Mouse (Mus musculus) cerebellum, adult 2 months (tissue): ENCODE measurements around the gene Miga2.

Experiments
- CTCF ChIP-seq: fragments of 200-500 bp; IDR thresholded peaks from 2 replicates; pipeline ENCODE4 v1.5.1; 2011; ENCODE audit warnings: low read depth, mild to moderate bottlenecking, control low read depth, low read length, moderate library complexity, borderline replicate concordance; ENCODE audit not compliant: insufficient read depth
- POLR2A ChIP-seq: fragments of 200-500 bp; IDR thresholded peaks from 2 replicates; pipeline ENCODE4 v1.6.1; 2011; ENCODE audit warnings: low read length, control low read depth, borderline replicate concordance; ENCODE audit not compliant: insufficient read depth

DNA sequence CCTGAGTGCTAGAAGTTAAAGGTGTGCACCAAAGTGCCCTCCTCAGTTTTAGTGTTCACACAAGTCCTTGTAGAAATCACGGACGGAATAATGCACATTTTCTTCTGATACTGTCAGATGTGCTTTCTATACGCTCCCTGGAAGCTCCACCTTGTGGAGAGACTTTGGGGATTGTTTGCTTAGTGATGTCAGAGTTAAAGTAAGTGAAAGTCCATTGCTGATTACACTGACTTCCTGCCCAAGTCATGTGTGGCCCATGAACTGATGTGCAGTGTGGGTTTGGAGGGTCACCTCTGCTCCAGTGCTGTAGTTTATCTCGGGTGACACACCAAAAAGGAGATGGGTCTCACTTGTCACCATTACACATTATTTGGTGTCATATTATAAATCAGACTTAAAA, 44.8 kb upstream of the Miga2 start:
- no peak for TF ChIP-seq CTCF
- TF ChIP-seq POLR2A: no peak
